Mouse (Mus musculus) cerebellum, postnatal 25 days (tissue): Measurements from ENCODE around the gene Fkbp8.

Experiments
- DNase-seq, 2 experiments: peaks; one replicate each; pipeline ENCODE4 v3.0.0; 2021; ENCODE audit warnings: mixed read lengths in 2 of 2

Fkbp8 gene

DNA sequence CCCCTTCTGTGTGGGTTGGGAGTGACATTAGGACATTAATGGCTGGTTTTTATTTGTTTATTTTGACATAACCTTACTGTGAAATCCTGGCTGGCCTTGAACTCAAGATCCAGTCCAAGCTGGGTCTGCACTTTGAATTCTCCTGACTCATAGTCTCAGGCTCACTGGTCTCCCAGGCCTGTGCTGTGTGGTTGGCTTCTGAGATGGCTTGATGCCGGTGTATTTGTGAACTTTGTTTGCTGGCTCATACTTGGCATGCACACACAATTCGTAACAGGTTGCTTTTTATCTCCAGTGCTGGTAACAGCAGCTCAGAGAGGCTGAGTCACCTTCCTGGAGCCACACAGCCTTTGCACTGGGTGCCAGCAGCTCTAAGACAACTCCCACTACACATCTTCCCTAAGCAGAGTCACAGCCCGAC is 2.2 kb downstream of the Fkbp8 start:
- no peak for DNase-seq

DNA sequence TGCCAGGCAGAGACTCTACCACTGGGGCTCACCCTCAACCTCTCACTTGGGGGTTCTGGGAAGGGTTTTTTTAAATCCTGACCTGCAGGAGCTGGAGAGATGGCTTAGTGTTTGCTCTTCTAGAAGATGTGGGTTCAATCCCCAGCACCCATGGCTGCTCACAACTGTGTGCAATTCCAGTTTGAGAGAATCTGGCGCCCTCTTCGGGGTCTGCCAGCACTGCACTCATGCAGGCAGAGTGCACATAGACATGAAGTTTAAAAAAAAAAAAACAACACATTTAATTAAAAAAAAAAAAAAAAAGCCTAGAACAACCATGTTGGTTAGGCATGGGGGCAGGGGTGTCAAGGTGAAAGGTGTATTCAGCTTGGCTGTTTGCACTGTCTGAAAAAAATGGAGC is 2.8 kb downstream of the Fkbp8 start:
- no peak for DNase-seq

DNA sequence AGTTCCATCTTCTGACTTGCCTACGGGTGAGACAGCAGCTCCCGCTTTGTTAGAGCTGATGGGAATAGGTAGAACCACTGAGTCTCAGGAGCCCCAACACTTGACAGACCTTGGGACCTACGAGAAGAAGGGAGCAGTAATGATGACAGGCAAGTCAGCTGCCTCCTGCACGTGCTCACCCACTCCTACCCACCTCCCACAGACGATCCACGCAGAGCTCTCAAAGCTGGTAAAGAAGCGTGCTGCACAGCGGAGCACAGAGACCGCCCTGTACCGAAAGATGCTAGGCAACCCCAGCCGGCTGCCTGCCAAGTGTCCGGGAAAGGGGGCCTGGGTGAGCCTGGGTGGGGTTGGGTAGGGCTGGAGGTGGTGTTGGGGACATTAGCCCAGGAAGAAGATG is 6.8 kb downstream of the Fkbp8 start:
- DNase-seq, result no peak

DNA sequence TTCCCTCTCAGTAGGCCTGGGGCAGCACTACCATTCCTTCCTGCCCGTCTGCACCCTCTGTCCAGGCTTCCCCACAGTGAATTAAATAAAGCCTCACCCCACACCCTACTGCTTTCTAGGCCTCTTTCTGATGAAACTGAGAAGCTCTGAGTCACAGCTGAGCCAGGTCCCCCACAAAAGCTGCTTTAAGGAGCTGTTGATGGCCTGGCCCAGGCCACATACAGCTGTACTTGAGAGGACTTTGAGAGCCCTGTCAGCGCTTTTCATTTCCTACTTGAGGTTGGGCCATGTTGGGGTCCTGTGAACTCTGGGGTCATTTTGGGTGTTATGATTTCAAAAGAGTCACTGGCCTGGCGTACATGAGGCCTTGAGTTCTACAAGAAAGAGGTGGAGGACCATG is 7.7 kb downstream of the Fkbp8 start:
- DNase-seq, result no peak

DNA sequence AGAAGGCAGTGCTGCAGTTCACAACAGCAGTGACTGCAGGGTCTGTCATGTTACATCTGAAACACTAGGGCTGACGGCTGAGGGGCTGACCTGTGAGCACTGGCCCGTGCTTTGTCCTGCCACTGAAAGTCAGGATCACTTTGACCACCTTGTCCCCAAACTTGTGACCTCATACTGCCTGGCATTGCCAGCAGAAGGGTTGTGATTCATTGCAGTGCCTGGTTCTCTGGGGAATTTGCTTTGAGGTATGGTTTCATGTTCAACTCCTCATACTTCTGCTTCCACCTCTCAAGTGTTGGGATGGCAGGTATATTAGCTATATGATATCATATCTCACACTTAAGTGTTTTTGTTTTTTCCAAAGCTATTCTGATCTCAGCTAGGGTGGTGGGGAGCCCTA is 8.2 kb downstream of the Fkbp8 start:
- no peak for DNase-seq

DNA sequence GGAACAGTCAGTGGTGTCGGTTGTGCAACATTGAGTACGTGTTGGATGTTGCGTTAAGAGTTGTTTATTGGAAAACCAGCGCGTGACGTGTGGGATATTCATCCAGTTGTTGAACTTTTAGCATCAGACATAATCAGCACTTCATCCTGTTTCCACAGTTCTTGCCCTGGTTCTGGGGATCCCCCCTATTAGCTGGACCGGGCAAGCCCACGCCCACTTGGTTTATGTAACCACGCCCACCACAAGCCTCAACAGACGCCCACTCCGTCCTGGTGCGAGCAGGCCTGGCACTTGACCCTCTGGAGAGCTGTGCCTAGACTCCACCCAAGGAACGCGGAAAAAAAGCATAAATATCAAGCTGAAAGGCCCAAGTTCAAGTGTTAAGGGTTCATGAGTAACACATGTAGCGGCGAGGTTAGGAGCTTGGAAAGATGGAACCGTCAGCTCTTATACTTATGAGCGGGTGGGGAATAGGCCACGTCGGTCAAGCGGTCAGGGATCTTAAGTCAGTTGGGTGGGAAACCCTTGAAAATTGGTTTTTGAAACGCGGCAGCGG is 10.6 kb downstream of the Fkbp8 start:
- DNase-seq, result peak; percentile 45 to 55

DNA sequence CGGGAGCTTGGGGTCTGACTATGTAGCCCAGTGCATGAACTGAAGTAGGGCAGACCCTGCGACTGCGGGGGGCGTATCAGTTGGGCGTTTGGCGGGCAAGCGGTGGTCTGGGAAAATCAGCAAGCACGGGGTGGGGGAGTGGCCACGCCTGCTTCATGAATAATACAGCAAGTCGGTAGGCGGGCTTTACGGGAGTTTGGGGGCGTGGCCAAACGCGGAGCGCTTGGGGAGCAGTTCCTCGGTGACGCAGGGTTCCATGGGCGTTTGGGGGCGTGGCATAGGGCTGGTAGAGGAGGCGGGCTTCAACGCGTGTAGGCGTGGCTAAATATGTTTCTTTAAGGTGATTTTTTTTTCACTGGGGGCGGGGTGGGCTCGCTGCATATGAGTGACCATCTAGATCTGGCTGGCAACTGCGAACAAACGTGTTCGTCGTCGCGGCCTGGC is 11.1 kb downstream of the Fkbp8 start:
- peak; percentile 98 to 100 for DNase-seq

DNA sequence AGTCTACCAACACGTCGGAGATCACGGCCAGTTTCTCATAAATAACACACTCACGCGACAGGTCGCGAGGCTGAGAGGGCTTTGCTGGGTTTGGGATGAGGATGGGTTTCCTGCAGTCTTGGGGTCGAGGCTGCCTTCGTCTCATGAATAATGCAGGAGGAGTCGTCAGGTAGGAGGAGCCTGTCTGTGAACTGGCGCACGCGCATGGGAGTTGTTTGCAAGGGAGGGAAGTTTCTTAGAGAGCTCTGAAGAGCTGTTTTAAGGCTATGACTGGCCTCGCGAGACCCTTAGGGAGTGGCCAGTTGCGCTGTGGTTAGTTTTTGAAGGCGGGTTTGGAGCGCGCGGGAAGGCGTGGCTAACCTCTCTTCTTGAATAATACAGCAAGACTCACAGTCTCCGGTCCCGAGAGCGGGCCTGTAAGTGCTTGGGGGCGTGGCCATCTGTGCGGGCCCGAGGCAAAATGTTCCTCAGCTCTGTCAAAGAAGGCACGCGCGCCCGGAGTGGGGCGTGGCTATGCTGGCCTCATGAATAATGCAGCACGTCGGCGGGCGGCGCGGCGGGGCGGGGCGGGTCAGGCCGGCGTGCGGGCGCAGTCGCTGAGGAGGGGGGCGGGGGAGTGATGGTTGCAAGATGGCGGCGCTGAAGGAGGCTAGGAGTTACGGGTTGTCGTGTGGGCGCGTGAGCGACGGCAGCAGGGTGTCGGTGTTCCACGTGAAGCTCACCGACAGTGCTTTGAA is 11.7 kb downstream of the Fkbp8 start, which contains the start of gene Ell:
Gene Ell, plus strand, starts transcription at position 381 of the 737 bp plus-strand sequence.
- DNase-seq, result peak; percentile 99 to 100

DNA sequence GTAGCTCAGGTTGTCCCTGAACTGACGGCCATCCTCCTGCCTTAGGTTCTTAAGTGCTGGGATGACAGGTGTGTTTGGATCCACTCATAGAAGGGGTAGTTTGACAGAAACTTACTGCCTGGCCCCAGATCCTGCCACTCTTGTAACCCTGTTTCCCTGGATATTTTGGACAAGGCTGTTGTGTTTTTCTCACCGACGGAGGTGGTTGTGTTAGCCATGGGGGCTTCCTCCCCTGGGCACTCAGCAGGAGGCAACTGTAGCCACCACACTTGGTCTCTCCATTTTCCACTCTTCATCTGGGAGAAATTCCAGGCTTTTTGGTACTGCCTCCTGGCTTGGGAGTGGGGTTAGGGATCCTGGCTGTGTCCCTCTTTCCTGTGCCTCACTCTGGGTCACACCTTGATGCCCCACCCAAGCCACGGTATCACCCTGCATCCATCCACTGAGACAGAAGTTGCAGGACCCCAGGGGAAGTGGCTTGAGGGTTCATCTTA is 12.5 kb downstream of the Fkbp8 start:
- DNase-seq, result no peak

DNA sequence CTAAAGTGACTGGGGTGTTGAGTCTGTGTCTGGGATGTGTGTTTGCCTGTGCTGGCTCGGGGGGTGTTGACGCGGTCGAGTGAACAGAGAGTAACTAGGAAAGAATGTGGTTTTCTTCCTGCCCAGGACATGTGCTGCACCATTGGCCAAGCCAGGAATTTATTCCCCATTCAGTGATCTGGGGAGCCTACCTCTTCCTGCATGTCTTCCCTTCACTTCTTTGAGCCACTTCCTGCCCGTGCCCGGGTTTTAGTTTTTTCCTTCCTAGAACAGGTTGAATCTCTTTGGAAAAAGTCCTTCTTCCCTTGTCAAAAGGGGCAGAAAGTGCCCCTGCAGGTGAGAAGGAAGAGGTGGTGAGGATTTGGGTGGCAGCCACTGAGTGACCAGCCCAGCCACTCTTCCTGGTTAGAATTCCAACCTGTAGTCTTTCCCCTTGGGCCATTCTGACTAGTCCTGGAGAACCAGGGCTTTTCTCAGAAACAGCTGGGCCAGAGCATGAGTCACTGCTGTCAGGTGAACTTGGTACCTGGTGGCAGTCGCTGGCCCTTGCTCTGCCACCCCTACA is 13.1 kb downstream of the Fkbp8 start:
- no peak for DNase-seq

DNA sequence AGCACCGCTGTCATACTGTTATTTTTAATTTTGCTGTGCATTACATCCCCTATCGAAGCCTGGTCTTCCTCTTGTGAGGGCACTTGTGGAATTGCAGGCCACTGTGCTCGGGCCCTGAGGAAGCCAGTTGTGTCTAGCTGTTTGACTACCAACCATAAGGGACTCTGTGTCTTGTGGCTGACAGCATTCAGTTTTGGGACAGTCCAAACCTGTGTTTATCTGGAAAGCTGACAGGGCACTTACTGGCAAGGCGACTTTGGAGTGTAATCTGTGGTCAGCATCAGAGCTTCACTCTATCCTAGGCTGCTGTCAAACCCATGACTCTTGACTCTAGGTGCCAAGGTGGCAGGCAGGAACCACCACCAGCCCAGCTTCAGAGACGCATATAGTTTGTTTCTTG is 13.6 kb downstream of the Fkbp8 start:
- DNase-seq, result no peak

DNA sequence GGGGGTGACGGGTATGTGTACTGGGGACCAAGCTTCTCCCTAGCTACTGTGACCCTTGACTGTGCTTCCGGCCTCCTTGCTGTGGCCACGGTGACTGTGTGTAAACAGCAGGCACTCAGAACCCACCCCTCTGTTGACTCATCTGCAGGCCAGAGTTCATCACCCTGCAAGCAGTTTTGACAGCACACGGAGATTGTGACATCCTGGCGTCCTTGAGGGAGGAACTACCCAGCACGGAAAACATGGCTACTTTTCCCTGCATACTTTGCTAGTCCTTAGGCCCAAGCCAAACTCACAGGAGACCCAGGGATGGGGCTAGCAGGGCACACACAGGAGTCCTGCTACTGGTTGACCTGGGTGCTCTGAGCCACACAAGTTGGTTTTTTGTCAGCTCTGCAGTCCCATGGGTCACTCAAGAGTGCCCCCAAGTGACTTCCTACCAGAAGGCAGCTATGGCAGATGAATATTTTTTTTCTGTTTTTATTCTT is 16.7 kb downstream of the Fkbp8 start:
- DNase-seq, result peak; percentile 35 to 49

DNA sequence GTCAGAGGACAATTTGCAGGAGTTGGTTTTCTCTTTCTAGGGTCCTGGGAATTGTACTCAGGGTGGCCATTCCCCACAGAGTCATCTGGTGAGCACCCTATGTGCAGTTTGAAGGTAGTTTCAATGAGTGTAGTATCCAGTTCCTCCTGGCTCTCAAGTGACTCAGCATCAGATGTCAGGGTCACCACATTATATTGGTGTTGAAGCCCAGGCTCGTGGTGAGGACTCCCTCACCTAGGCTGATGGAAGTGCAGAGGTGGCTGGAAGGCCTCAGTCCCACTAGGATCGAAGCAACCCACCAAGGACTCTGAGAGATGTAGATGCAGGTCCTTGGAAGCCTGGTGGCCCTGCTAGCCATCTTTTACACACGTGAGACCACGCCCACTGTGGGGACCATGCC is 18.9 kb downstream of the Fkbp8 start:
- no peak for DNase-seq

DNA sequence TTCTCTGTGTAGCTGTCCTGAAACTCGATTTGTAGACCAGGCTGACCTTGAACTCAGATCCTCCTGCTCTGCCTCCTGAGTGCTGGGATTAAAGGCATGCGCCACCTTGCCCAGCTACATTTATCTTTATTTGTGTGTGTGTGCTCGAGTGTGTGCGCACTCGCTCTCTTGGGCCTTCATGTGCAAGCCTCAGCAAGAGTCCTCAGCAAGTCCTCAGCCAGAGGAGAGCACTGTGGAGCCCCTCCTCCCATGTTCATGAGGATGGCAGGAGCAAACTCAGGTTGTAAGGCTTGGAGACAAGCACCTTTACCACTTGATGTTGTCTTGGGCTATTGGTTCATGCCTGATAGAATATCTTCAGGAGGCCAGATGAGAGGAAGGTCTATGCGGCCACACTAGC is 20.2 kb downstream of the Fkbp8 start:
- DNase-seq, result no peak

DNA sequence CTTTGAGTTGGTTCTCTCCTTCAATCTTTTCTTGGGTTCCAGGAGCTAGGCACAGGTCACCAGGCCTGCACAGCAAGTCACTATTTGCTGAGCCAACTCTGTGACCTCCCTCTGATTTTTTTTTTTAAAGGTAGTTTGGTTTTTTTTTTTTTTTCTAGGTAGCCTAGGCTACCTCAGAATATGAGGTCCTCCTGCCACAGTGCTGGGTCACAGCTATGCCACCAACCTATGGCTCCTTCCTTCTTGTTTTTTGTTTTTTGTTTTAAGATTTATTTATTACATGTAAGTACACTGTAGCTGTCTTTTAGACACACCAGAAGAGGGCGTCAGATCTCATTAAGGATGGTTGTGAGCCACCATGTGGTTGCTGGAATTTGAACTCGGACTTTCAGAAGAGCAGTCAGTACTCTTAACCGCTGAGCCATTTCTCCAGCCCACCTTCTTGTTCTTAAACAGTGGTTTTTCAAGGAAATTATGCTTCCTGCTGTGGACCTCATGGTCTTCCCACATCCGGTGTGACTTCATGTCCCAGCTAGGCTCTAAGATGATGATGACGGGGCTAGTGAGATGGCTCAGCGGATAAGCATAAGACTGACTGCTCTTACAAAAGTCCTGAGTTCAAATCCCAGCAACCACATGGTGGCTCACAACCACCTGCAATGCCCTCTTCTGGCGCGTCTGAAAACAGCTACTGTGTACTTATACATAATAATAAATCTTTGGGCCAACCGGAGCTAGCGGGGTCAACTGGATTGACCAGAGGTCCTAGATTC is 22.1 kb downstream of the Fkbp8 start:
- no peak for DNase-seq

DNA sequence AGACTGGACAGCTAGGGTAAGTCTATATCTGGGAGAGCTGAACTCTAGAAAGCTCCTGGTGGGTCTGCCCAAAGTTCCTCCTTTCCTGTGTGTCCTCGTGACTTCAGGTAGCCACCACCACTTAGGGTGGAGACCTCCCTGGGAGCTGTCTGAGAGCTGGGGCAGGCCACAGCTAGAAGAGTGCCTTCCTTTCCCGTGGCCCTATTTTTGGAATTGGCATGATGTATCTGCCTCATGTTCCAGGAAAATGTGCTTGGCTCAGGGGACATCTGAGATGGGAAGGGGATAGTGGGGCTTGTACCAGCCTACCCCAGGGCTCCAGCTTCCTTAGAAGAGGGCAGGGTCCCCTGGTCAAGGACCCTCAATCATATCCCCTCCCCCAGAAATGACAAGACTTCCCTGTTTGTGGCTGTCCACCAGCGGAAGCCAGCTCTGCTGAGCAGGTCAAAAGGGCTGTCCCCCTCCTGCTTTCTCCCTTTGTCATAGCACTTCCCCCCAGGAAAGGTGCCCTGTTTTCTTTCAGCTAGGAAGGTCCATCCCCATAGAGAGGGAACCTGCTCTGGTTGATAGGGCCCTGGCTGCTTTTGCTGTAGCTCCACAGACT is 24.1 kb downstream of the Fkbp8 start:
- peak; percentile 53 to 64 for DNase-seq

DNA sequence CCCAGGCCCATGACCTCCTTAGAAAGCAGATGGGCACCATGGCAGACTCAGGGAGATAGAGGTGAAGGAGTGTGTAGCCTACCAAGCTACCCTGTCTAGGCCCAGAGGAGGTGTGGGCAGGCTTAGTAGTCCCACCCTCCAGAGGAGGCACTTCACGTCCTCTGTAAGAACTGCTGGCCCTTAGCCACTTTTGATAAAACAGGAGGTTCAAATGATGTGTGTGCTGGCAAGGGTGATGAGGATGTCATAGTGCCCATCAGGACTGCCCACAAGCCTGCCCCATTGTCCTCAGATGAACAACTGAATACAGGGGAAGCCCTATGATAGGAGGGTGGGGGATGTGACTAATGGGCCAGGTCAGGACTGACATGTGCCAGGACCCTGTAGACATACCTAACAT is 25.3 kb downstream of the Fkbp8 start:
- no peak for DNase-seq

DNA sequence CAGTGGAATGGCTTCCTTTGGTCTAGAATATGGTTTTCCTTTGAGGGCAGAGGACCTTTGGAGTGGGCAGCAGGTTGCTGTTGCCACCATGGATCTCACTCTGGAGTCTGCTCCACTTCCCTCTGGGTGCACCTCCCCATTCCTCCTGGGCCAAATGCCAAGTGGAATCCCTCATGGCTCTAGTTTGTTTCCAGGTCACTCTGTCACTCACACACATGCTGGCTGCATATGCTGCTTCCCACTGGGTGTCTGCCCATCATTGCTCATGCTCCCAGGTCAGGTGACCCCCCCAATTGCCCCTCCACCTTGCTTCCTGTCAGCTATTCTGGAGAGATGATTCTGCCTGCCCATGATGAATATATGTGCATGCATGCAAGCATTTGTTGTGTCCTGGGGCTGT is 26.2 kb downstream of the Fkbp8 start:
- peak; percentile 79 to 86 for DNase-seq

DNA sequence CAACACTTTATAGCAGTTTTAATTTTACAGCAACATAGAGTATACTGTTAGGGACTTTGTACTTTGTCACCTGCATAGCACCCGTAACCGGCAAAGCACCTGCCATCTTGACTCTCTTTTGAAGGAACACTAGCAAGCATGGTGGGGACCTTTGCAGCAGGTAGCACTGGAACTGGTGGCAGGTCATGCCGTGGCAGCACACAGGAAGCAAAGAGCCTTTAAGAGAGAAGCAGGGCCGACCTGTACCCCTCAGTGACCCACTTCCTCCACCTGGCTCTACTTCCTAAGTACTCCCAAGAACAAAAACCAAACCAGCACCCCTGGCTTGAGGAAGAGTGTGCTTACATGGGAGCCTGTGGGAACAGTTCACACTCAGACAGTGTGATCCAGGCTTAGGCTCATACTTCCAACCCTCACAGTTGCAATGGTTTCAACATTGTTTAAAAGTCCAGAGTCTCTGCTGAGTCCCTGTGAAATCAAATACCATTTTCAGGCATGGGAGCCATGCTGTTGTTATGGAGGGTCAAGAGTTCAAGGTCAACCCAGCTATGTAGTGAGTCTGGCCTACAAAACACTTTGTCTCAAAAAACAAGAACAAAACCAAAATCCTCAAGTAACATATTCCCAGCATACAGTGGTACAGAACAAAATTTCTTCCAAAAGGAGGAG is 27.7 kb downstream of the Fkbp8 start:
- no peak for DNase-seq

DNA sequence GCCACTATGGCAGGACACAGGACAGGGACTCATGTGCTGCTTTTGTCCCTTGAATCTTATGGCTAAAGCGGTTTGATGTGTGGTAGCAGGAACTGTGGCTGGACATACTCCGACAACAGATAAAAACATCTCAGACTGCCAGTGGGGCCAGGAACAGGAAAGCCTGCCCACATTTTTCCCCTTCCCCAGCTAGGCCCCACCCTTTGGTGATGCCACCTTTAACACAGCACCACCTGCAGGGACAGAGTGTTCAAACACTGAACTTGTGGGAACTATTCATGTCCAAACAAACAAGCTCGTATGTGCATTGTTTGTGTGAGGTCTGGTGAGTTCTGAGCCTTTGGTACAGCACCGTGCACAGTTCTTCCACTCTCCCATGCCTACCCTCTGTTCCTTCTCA is 30.8 kb downstream of the Fkbp8 start:
- no peak for DNase-seq

DNA sequence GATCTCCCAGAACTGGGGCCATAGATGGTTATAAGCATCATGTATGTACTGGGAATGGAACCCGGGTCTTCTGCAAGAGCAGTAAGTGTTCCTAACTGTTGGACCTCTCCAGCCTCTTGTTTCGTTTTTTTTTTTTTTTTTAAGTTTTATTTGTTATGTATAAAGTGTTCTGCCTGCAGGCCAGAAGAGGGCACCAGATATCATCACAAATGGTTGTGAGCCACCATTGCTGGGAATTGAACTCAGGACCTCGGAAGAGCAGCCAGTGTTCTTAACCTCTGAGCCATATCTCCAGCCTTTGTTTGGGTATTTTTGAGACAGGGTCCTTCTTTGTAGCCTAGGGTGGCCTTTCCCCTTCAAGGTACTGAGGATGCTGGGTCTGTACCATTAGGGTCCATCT is 31.5 kb downstream of the Fkbp8 start:
- no peak for DNase-seq

DNA sequence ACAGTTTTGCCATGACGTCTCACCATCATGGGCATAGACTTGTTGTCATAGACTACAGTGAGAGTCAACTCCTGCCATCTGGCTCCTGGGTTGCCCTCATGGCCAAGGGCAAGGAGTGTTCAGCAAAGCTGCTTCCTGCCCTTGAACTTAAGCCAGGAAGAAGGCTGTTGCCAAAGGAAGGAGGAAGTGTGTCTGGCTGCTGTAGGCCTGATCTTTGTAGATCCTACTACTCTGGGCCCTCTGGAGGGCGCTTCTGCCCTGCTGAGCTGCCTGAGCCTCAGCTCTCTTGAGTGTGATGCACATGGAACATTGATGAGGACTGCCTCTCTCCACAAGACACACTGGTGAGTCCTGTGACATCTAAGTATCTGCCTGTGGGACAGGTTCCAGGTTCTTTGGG is 32.6 kb downstream of the Fkbp8 start:
- peak; percentile 60 to 72 for DNase-seq
